Mouse (Mus musculus) heart, adult 2 months (tissue): ENCODE measurements at regions not wholly inside any gene's neighbourhood (a gene's known extent, or its start where the extent isn't known, plus 50 kb on each side); places are given as distances from the start of the nearest gene placed in this dataset.

Source experiments
- DNase-seq, 2 experiments: peaks; one replicate each; pipeline ENCODE4 v3.0.0; 2021
- H3K27ac ChIP-seq: fragments of 200-600 bp; 2 replicates; pipeline ENCODE4 v1.8.1; 2022
- H3K27me3 ChIP-seq: fragments of 200-500 bp; 2 replicates; pipeline ENCODE4 v1.6.1; 2012; ENCODE audit warnings: mild to moderate bottlenecking, low read length, inconsistent platforms, mixed read lengths; ENCODE audit not compliant: control insufficient read depth, insufficient read depth
- H3K36me3 ChIP-seq: fragments of 200-500 bp; 2 replicates; pipeline ENCODE4 v1.6.1; 2012; ENCODE audit warnings: low read length, inconsistent platforms; ENCODE audit not compliant: control insufficient read depth, insufficient read depth
- H3K4me1 ChIP-seq: fragments of 200-500 bp; 2 replicates; pipeline ENCODE4 v1.6.1; 2011; ENCODE audit warnings: low read length; ENCODE audit not compliant: control insufficient read depth, insufficient read depth
- H3K4me3 ChIP-seq: fragments of 200-600 bp; 2 replicates; pipeline ENCODE4 v1.8.1; 2022
- H3K79me2 ChIP-seq: fragments of 200-500 bp; replicated peaks from 2 replicates; pipeline ENCODE4 v1.6.1; 2012; ENCODE audit warnings: mild to moderate bottlenecking, inconsistent platforms, low read length, moderate library complexity, mixed read lengths; ENCODE audit not compliant: control insufficient read depth, insufficient read depth
- H3K9ac ChIP-seq: fragments of 200-500 bp; 2 replicates; pipeline ENCODE4 v1.6.1; 2012; ENCODE audit warnings: low read depth, mild to moderate bottlenecking, control low read depth, inconsistent platforms, low read length, mixed read lengths
- CTCF ChIP-seq: fragments of 200-600 bp; IDR thresholded peaks from 2 replicates; pipeline ENCODE4 v1.8.1; 2022; ENCODE audit warnings: antibody characterized with exemption, mild to moderate bottlenecking, moderate library complexity
- EP300 ChIP-seq: fragments of 200-500 bp; IDR thresholded peaks from 2 replicates; pipeline ENCODE4 v1.6.1; 2011; ENCODE audit warnings: low read depth, low read length, control low read depth; ENCODE audit not compliant: insufficient read depth
- POLR2A ChIP-seq: fragments of 200-500 bp; IDR thresholded peaks from 2 replicates; pipeline ENCODE4 v1.6.1; 2011; ENCODE audit warnings: mild to moderate bottlenecking, low read depth, low read length, control low read depth; ENCODE audit not compliant: insufficient read depth
- WGBS: fragments of 180-500 bp; shearing (Covaris S2); methylation state at CpG from one replicate; pipeline ENCODE4 v1.1.7; 2018; 5-methylcytosine and 5-hydroxymethylcytosine counted together
- intact Hi-C: fragments of 180-260 bp; cut with DNase I; formaldehyde crosslinking; loops from one replicate; pipeline ENCODE4 v1.15.1; 2025

GRCm38 (mm10) chr1:177322745-177323299, 64.8 kb upstream of the Akt3 start:
- no peak for TF ChIP-seq POLR2A
- TF ChIP-seq EP300, result no peak
- TF ChIP-seq CTCF, result no peak
- Histone ChIP-seq H3K4me1 (no peaks in the 10 kb centered on the region), H3K27me3 (no peaks in the 10 kb centered on the region), H3K79me2 (no peaks in the 10 kb centered on the region), H3K9ac (0 out of 2 replicates have a peak overlapping the region, but pooled peaks have one; percentile 30), H3K27ac (no peak overlapping the region), H3K36me3 (no peaks in the 10 kb centered on the region), H3K4me3 (peak overlapping the region; percentile 48)
- peak in 1 of 2 experiments; percentile 25 for DNase-seq
- 1% methylated on average over 40 of the region's 40 CpGs for WGBS
- intact Hi-C loops, result no loop called here

- intact Hi-C loops, result no loop called here
- WGBS, result 27% methylated on average over 6 of the region's 6 CpGs
- Histone ChIP-seq H3K27me3 (no peaks in the 10 kb centered on the region), H3K36me3 (no peaks in the 10 kb centered on the region), H3K9ac (no peak overlapping the region), H3K27ac (no peak overlapping the region), H3K79me2 (no peaks in the 10 kb centered on the region), H3K4me1 (no peaks in the 10 kb centered on the region), H3K4me3 (peak overlapping the region; percentile 48)
- TF ChIP-seq POLR2A (no peak), EP300 (no peak)
- DNase-seq, result no peak
Measured at GRCm38 (mm10) chr1:177322307-177322685, 64.3 kb upstream of the Akt3 start.

GRCm38 (mm10) chr1:177321655-177322306, 63.8 kb upstream of the Akt3 start:
- Histone ChIP-seq H3K4me1 (no peaks in the 10 kb centered on the region), H3K9ac (no peak overlapping the region), H3K27me3 (no peaks in the 10 kb centered on the region), H3K27ac (no peak overlapping the region), H3K79me2 (no peaks in the 10 kb centered on the region), H3K36me3 (no peaks in the 10 kb centered on the region), H3K4me3 (no peak overlapping the region)
- no peak for DNase-seq
- intact Hi-C loops, result no loop called here
- TF ChIP-seq CTCF (no peak), POLR2A (no peak), EP300 (no peak)
- 63% methylated on average over 5 of the region's 5 CpGs for WGBS

GRCm38 (mm10) chr1:177308213-177308872, 50.3 kb upstream of the Akt3 start:
- intact Hi-C loops, result no loop called here
- Histone ChIP-seq H3K4me1 (no peaks in the 10 kb centered on the region), H3K4me3 (no peak overlapping the region), H3K79me2 (no peaks in the 10 kb centered on the region), H3K27ac (no peak overlapping the region), H3K27me3 (0 out of 2 replicates have a peak, but pooled peaks cover 2% of the 10 kb centered on the region), H3K36me3 (no peaks in the 10 kb centered on the region), H3K9ac (no peak overlapping the region)
- 14% methylated on average over 5 of the region's 5 CpGs for WGBS
- DNase-seq, result no peak
- TF ChIP-seq CTCF (no peak), EP300 (no peak), POLR2A (no peak)
